Mouse (Mus musculus): ENCODE results near the gene Treml1. TPM values are rescaled to one million over a fixed set of nuclear protein-coding genes. Genes with fewer than 3 reads are reported as not detected.

The Treml1 gene
- polyA plus RNA-seq, 1 experiment, result not detected

GRCm38 (mm10) chr17:48404706-48405105 lies 45.0 kb downstream of the Treml1 start:
- DNase-seq (ENCODE audit: low read depth, low spot score), result no peak
- WGBS, result 79% methylated on average over 1 of the region's 1 CpGs

DNA sequence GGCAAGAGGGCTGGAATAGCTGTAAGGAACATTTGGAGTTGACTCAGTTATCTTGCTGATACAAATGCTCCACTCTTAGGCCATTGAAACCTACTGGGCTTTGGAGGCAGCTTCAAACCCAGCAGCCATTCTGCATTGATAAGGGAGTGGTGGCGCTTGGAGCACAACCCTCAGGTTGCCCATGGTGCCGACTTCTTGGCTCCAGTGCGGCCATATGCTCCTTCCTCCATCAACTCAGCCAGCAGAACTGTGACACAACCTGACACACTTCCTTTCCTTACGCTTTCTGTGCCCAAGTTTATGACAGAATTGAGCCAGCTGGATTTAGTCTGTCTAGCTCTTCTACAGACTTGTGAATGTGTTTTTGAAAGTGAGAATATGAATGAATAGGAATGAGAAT lies 47.4 kb downstream of the Treml1 start:
- 67% methylated on average over 4 of the region's 4 CpGs for WGBS

GRCm38 (mm10) chr17:48407910-48408525 lies 48.3 kb downstream of the Treml1 start:
- 6% methylated on average over 8 of the region's 8 CpGs for WGBS
- no peak for DNase-seq (ENCODE audit: low read depth, low spot score)

More for the DNA sequence above, 47.4 kb downstream of the Treml1 start:
- DNase-seq (ENCODE audit: low read depth, low spot score), result no peak

GRCm38 (mm10) chr17:48408526-48409291 lies 49.0 kb downstream of the Treml1 start:
- no peak for DNase-seq (ENCODE audit: low read depth, low spot score)
- under 1% methylated on average over 47 of the region's 47 CpGs for WGBS

- DNase-seq (ENCODE audit: low read depth, low spot score), result peak; percentile 95
- WGBS, result under 1% methylated on average over 84 of the region's 84 CpGs
Observed at GRCm38 (mm10) chr17:48409380-48410298, 49.9 kb downstream of the Treml1 start, which contains the start of the genes Nfya and Oard1. Gene Nfya, minus strand, starts transcription at chr17:48409906. Gene Oard1, plus strand, starts transcription at chr17:48410014.

DNA sequence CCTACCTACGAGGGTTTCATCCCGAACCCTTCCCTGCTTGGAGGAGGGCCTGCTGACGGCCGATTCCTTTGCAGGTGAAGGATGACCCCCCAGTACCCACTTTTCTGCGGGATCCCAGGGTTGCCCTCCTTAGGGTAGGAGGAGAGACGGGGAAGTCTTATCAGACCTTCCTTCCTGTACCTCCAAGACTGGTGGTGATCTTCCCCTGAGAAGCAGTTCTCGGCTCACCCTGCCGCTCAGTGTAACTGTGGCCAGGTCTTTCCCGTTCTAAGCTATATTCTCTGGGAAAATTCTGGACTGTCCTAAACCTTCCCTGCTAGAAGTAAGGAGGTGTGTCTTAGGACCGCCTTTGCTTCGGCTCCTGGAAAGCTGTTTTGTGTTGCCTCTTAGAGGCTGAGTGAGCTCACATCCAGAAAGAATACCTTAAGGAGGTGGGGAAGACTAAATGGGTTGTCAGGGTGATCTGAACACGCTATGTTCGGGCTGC lies 50.6 kb downstream of the Treml1 start:
- WGBS, result under 1% methylated on average over 13 of the region's 13 CpGs
- no peak for DNase-seq (ENCODE audit: low read depth, low spot score)

DNA sequence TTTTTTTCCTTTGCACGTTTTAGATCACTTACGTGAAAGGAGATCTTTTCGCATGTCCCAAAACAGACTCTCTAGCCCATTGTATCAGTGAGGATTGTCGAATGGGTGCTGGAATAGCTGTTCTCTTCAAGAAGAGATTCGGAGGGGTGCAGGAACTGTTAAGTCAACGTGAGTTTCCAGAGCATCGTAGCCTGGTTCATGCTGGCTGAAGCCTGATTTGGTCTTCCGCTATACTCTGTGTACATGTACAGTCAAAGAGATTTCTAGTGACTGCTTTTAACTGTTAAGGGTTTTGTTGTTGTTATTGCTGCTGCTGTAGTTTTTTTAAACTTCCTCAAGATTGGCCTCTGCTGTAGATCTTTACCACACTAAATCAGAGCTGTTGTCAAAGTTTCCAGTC lies 51.5 kb downstream of the Treml1 start:
- WGBS, result 25% methylated on average over 8 of the region's 8 CpGs
- no peak for DNase-seq (ENCODE audit: low read depth, low spot score)

DNA sequence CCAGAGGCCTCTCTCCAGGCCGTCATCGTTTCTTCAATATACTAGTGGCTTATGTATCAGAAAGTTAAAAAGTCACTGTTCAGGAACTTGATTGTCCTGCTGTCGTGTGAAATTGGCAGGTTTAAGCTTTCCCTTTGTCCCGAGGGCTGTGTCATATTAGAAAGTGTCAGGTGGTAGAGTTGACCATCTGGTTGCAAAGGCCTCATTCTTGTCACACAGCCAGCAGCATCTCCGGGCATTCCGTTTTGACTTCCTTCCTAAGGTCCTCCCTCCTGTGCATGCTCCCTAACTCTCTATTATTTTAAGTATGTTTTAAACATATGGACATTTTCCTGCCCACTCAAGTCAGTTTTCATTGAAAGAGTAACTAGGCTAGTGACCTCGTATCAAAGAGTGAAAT lies 56.3 kb downstream of the Treml1 start:
- no peak for DNase-seq (ENCODE audit: low read depth, low spot score)
- 75% methylated on average over 7 of the region's 7 CpGs for WGBS

Other genes starting within 250 kb of the Treml1 start
- 0.07 and 0.23 TPM in 2 replicates for gene 9830107B12Rik, start 213.6 kb upstream of the Treml1 start, polyA plus RNA-seq (2012; rRNA removed)
- 0.38 and 0.46 TPM in 2 replicates for gene A530064D06Rik, start 192.6 kb upstream of the Treml1 start, polyA plus RNA-seq (2012; rRNA removed)
- 0.21 and 0.37 TPM in 2 replicates for gene Trem1, start 127.1 kb upstream of the Treml1 start, polyA plus RNA-seq (2012; rRNA removed)
- 0.11 TPM in 1 of 2 replicates, not detected in the other for gene Trem3, start 112.1 kb upstream of the Treml1 start, polyA plus RNA-seq (2012; rRNA removed)
- 1.7 and 2.8 TPM in 2 replicates for gene Treml4, start 95.6 kb upstream of the Treml1 start, polyA plus RNA-seq (2012; rRNA removed)
- 2.5 and 2.8 TPM in 2 replicates for gene Treml2, start 60.4 kb upstream of the Treml1 start, polyA plus RNA-seq (2012; rRNA removed)
- gene B430306N03Rik, start 43.8 kb upstream of the Treml1 start, polyA plus RNA-seq (2012; rRNA removed), result 0.53 and 0.81 TPM in 2 replicates
- 0.71 and 1.1 TPM in 2 replicates for gene Trem2, start 13.5 kb upstream of the Treml1 start, polyA plus RNA-seq (2012; rRNA removed)
- 33.4 and 61.7 TPM in 2 replicates for gene Nfya, start 50.0 kb downstream of the Treml1 start, polyA plus RNA-seq (2012; rRNA removed)
- 13.4 and 15.1 TPM in 2 replicates for gene Oard1, start 50.1 kb downstream of the Treml1 start, polyA plus RNA-seq (2012; rRNA removed)
- 1.6 and 2.2 TPM in 2 replicates for gene Apobec2, start 73.0 kb downstream of the Treml1 start, polyA plus RNA-seq (2012; rRNA removed)
- gene Tspo2, start 91.6 kb downstream of the Treml1 start, polyA plus RNA-seq (2012; rRNA removed), result 3.6 and 6.1 TPM in 2 replicates
- gene Unc5cl, start 95.0 kb downstream of the Treml1 start, polyA plus RNA-seq (2012; rRNA removed), result 48.7 and 88.8 TPM in 2 replicates